In genomic region chr2:28456616-28457015, GRCm38 (mm10) we compare ENCODE assay signal across 27 mouse cellular contexts. TPM values are rescaled to one million over a fixed set of nuclear protein-coding genes. Genes with fewer than 3 reads are reported as not detected.
DNase-seq lines count a peak whose midpoint lies in the region; ATAC-seq and TF ChIP-seq lines count a peak whose summit lies in the region.
"Had no signal": no experiment of that assay in that cellular context is flagged by ENCODE, and none has a peak within 500 bp of the region (broad histone marks: within the 10 kb centered on the region; RNA-seq: fewer than 3 reads in every experiment).

No protein-coding gene starts in this region.

- no peaks in the 10 kb centered on the region for H3K27me3 ChIP-seq in forebrain, postnatal 0 days (ENCODE audit: insufficient read depth, low read length)
- no peaks in the 10 kb centered on the region for H3K27me3 ChIP-seq in forebrain, embryonic 12.5 days
- H3K27me3 ChIP-seq in heart, embryonic 11.5 days (ENCODE audit: control insufficient read depth, insufficient read depth, low read length): no peaks in the 10 kb centered on the region
- H3K27me3 ChIP-seq: forebrain, embryonic 13.5 days; heart, embryonic 13.5 days; hindbrain, embryonic 15.5 days; intestine, embryonic 15.5 days had no signal

- H3K4me1 ChIP-seq in forebrain, postnatal 0 days (ENCODE audit: insufficient read depth): no peaks in the 10 kb centered on the region
- no peaks in the 10 kb centered on the region for H3K4me1 ChIP-seq in forebrain, embryonic 12.5 days
- no peaks in the 10 kb centered on the region for H3K4me1 ChIP-seq in heart, embryonic 11.5 days (ENCODE audit: control insufficient read depth, insufficient read depth, low read length)
- H3K4me1 ChIP-seq: forebrain, embryonic 13.5 days; heart, embryonic 13.5 days; hindbrain, embryonic 15.5 days; intestine, embryonic 15.5 days had no signal

- H3K36me3 ChIP-seq in forebrain, postnatal 0 days (ENCODE audit: insufficient read depth): peaks cover 14% of the 10 kb centered on the region
- peaks cover 27% of the 10 kb centered on the region for H3K36me3 ChIP-seq in forebrain, embryonic 12.5 days (replicated peaks)
- H3K36me3 ChIP-seq in heart, embryonic 11.5 days (ENCODE audit: control insufficient read depth, insufficient read depth, low read length): no peaks in the 10 kb centered on the region
- H3K36me3 ChIP-seq: intestine, embryonic 15.5 days had no signal

- ATAC-seq in forebrain, postnatal 0 days: no peak
- no peak for ATAC-seq in forebrain, embryonic 12.5 days (ENCODE audit: low FRiP score)
- no peak for ATAC-seq in heart, embryonic 11.5 days (replicated peaks; ENCODE audit: insufficient number of reproducible peaks, low FRiP score, low TSS enrichment)
- ATAC-seq: activated CD4-positive, CD25-positive, alpha-beta regulatory T cell, adult 4 months; forebrain, embryonic 13.5 days; intestine, embryonic 15.5 days had no signal

- intact Hi-C loops in left cerebral cortex, postnatal 4 days (cut with DNase I): no loop called here

- no peak overlapping the region for H3K4me2 ChIP-seq in forebrain, postnatal 0 days (ENCODE audit: low read depth)
- H3K4me2 ChIP-seq in forebrain, embryonic 12.5 days: no peak overlapping the region
- H3K4me2 ChIP-seq in heart, embryonic 11.5 days: no peak overlapping the region
- H3K4me2 ChIP-seq: forebrain, embryonic 13.5 days; heart, embryonic 13.5 days; hindbrain, embryonic 15.5 days; intestine, embryonic 15.5 days had no signal

- no peak overlapping the region for H3K9ac ChIP-seq in forebrain, postnatal 0 days
- no peak overlapping the region for H3K9ac ChIP-seq in forebrain, embryonic 12.5 days
- H3K9ac ChIP-seq in heart, embryonic 11.5 days (ENCODE audit: low read depth, low read length): no peak overlapping the region
- H3K9ac ChIP-seq: forebrain, embryonic 13.5 days; heart, embryonic 13.5 days; hindbrain, embryonic 15.5 days; intestine, embryonic 15.5 days had no signal

- H3K9me3 ChIP-seq in forebrain, postnatal 0 days (ENCODE audit: low read length): no peaks in the 10 kb centered on the region
- H3K9me3 ChIP-seq in forebrain, embryonic 12.5 days: no peaks in the 10 kb centered on the region
- H3K9me3 ChIP-seq in heart, embryonic 11.5 days (replicated peaks; ENCODE audit: control insufficient read depth, low read length): no peaks in the 10 kb centered on the region
- H3K9me3 ChIP-seq: forebrain, embryonic 13.5 days; heart, embryonic 13.5 days; hindbrain, embryonic 15.5 days; intestine, embryonic 15.5 days had no signal

- TF ChIP-seq POLR2A in brain, embryonic 14.5 days (IDR thresholded peaks at IDR 0.05; ENCODE audit: borderline replicate concordance, extremely low read depth, insufficient read depth, insufficient read length, poor library complexity, severe bottlenecking): no peak

- no peak overlapping the region for H3K4me3 ChIP-seq in forebrain, postnatal 0 days (ENCODE audit: low read depth, low read length)
- no peak overlapping the region for H3K4me3 ChIP-seq in forebrain, embryonic 12.5 days (replicated peaks)
- H3K4me3 ChIP-seq in heart, embryonic 11.5 days (ENCODE audit: low read depth, low read length): no peak overlapping the region
- H3K4me3 ChIP-seq: forebrain, embryonic 13.5 days; heart, embryonic 13.5 days; hindbrain, embryonic 15.5 days; intestine, embryonic 15.5 days had no signal

- H3K27ac ChIP-seq in forebrain, postnatal 0 days (ENCODE audit: low read depth, low read length): no peak overlapping the region
- H3K27ac ChIP-seq in forebrain, embryonic 12.5 days: no peak overlapping the region
- no peak overlapping the region for H3K27ac ChIP-seq in heart, embryonic 11.5 days (ENCODE audit: low read depth, low read length)
- H3K27ac ChIP-seq: forebrain, embryonic 13.5 days; heart, embryonic 13.5 days; hindbrain, embryonic 15.5 days; intestine, embryonic 15.5 days had no signal

- TF ChIP-seq CTCF in forebrain, postnatal 0 days (IDR thresholded peaks at IDR 0.05; ENCODE audit: low read depth): no peak
- no peak for TF ChIP-seq CTCF in brain, embryonic 14.5 days (IDR thresholded peaks at IDR 0.05; ENCODE audit: borderline replicate concordance, extremely low read depth, insufficient read depth, insufficient read length)

- peak; percentile 84 to 87 for DNase-seq in cerebellum, postnatal 14 days
- DNase-seq in cerebellum, adult 9-10 months: no peak
- DNase-seq in forebrain, postnatal 0 days: peak; percentile 30
- DNase-seq in left cerebral cortex, postnatal 4 days: peak; percentile 72
- DNase-seq in left cerebral cortex, adult 9 months (ENCODE audit: low spot score in 2 of 2): no peak
- peak; percentile 43 for DNase-seq in brain, embryonic 14.5 days (ENCODE audit: low read depth)
- DNase-seq: adrenal gland, adult 8-10 months; adrenal gland, postnatal 25 days; B cell, adult 2 months; cerebellum, adult 11 months; gastrocnemius, postnatal 25 days; heart, adult 18-20 months; heart, postnatal 14 days; heart, postnatal 4 days; kidney, adult 11 months; kidney, adult 8-10 months had no signal

- 31% methylated on average over 1 of the region's 1 CpGs for WGBS in forebrain, postnatal 0 days
- 79% methylated on average over 1 of the region's 1 CpGs for WGBS in forebrain, embryonic 12.5 days
- 64% methylated on average over 1 of the region's 1 CpGs for WGBS in heart, embryonic 11.5 days (ENCODE audit: insufficient replicate concordance)

RNA-seq across cellular contexts. Expression of gene 1700007K13Rik, which starts 9.5 kb away (rescaled TPM):
- total RNA-seq in forebrain, postnatal 0 days (2014; rRNA removed): 5.2 and 5.4 TPM in 2 replicates
- polyA plus RNA-seq in forebrain, postnatal 0 days (2015; fragmentation: Nextera tagmentation; extraction: Ambion mirVana): 5.2 and 8.5 TPM in 2 replicates
- polyA plus RNA-seq in forebrain, embryonic 12.5 days (2016; fragmentation: Nextera tagmentation; extraction: Ambion mirVana): 1.3 and 2.3 TPM in 2 replicates
- total RNA-seq in left cerebral cortex, postnatal 4 days (2021): 1 to 10 TPM; 2.1 to 2.6 TPM
- 1.3 and 2.1 TPM in 2 replicates for polyA plus RNA-seq in brain, embryonic 14.5 days (2012; rRNA removed)
- 0.40 TPM in 1 of 2 replicates, not detected in the other for polyA plus RNA-seq in heart, embryonic 11.5 days (2014; fragmentation: Nextera tagmentation; extraction: Ambion mirVana)
- total RNA-seq: gastrocnemius, adult 8-10 months; gastrocnemius, postnatal 25 days; heart, postnatal 14 days; heart, postnatal 4 days; MEL had no signal
- polyA plus RNA-seq: intestine, embryonic 15.5 days had no signal

RNA-seq across cellular contexts. Expression of gene Ppp1r26, which starts 10.0 kb away (rescaled TPM):
- 35.6 and 60.8 TPM in 2 replicates for total RNA-seq in forebrain, postnatal 0 days (2014; rRNA removed)
- 5.0 and 11.7 TPM in 2 replicates for polyA plus RNA-seq in forebrain, postnatal 0 days (2015; fragmentation: Nextera tagmentation; extraction: Ambion mirVana)
- polyA plus RNA-seq in forebrain, embryonic 12.5 days (2016; fragmentation: Nextera tagmentation; extraction: Ambion mirVana): 9.2 and 9.6 TPM in 2 replicates
- 10 to 100 TPM; 35.8 to 36.2 TPM for total RNA-seq in left cerebral cortex, postnatal 4 days (2021)
- polyA plus RNA-seq in brain, embryonic 14.5 days (2012; rRNA removed): 18.9 and 28.3 TPM in 2 replicates
- 2.3 and 3.1 TPM in 2 replicates for polyA plus RNA-seq in heart, embryonic 11.5 days (2014; fragmentation: Nextera tagmentation; extraction: Ambion mirVana)
- total RNA-seq: MEL had no signal

RNA-seq across cellular contexts. Expression of gene Mrps2, which starts 11.2 kb away (rescaled TPM):
- 25.4 and 33.4 TPM in 2 replicates for total RNA-seq in forebrain, postnatal 0 days (2014; rRNA removed)
- 39.8 and 42.6 TPM in 2 replicates for polyA plus RNA-seq in forebrain, postnatal 0 days (2015; fragmentation: Nextera tagmentation; extraction: Ambion mirVana)
- 58.0 and 58.1 TPM in 2 replicates for polyA plus RNA-seq in forebrain, embryonic 12.5 days (2016; fragmentation: Nextera tagmentation; extraction: Ambion mirVana)
- total RNA-seq in left cerebral cortex, postnatal 4 days (2021): 10 to 100 TPM; 38.5 to 39.2 TPM
- polyA plus RNA-seq in brain, embryonic 14.5 days (2012; rRNA removed): 50.3 and 61.5 TPM in 2 replicates
- 60.6 and 63.9 TPM in 2 replicates for polyA plus RNA-seq in heart, embryonic 11.5 days (2014; fragmentation: Nextera tagmentation; extraction: Ambion mirVana)

RNA-seq across cellular contexts. Expression of gene Gbgt1, which starts 40.1 kb away (rescaled TPM):
- 1.5 and 4.9 TPM in 2 replicates for total RNA-seq in forebrain, postnatal 0 days (2014; rRNA removed)
- 0.47 and 0.54 TPM in 2 replicates for polyA plus RNA-seq in forebrain, postnatal 0 days (2015; fragmentation: Nextera tagmentation; extraction: Ambion mirVana)
- 0.32 TPM in 2 replicates for polyA plus RNA-seq in forebrain, embryonic 12.5 days (2016; fragmentation: Nextera tagmentation; extraction: Ambion mirVana)
- 1 to 10 TPM; 2.5 to 2.6 TPM for total RNA-seq in left cerebral cortex, postnatal 4 days (2021)
- polyA plus RNA-seq in brain, embryonic 14.5 days (2012; rRNA removed): 0.91 and 1.8 TPM in 2 replicates
- polyA plus RNA-seq in heart, embryonic 11.5 days (2014; fragmentation: Nextera tagmentation; extraction: Ambion mirVana): 0.17 and 0.27 TPM in 2 replicates
- total RNA-seq: MEL had no signal
- polyA plus RNA-seq: activated CD4-positive, CD25-positive, alpha-beta regulatory T cell, adult 4 months; embryonic facial prominence, embryonic 11.5 days; forebrain, embryonic 13.5 days had no signal

RNA-seq across cellular contexts. Expression of gene Gm10134, which starts 49.3 kb away (rescaled TPM):
- total RNA-seq in forebrain, postnatal 0 days (2014; rRNA removed): not detected in 2 replicates
- polyA plus RNA-seq in forebrain, postnatal 0 days (2015; fragmentation: Nextera tagmentation; extraction: Ambion mirVana): 1.8 and 2.3 TPM in 2 replicates
- 0.61 and 0.64 TPM in 2 replicates for polyA plus RNA-seq in forebrain, embryonic 12.5 days (2016; fragmentation: Nextera tagmentation; extraction: Ambion mirVana)
- total RNA-seq in left cerebral cortex, postnatal 4 days (2021): not detected
- polyA plus RNA-seq in brain, embryonic 14.5 days (2012; rRNA removed): 0.37 TPM in 1 of 2 replicates, not detected in the other
- not detected in 2 replicates for polyA plus RNA-seq in heart, embryonic 11.5 days (2014; fragmentation: Nextera tagmentation; extraction: Ambion mirVana)
- total RNA-seq: MEL had no signal
- polyA plus RNA-seq: activated CD4-positive, CD25-positive, alpha-beta regulatory T cell, adult 4 months; cerebellum, adult 2 months; embryonic facial prominence, embryonic 11.5 days had no signal

Comparison
In these comparisons a context has a peak if more than half of its experiments do, and no peak if none do; other contexts are left out.
1. DNase-seq: peak in cerebellum, postnatal 14 days (2 of 2), forebrain, postnatal 0 days (single experiment), left cerebral cortex, postnatal 4 days (single experiment) and brain, embryonic 14.5 days (single experiment); none in cerebellum, adult 9-10 months (single experiment) and left cerebral cortex, adult 9 months (0 of 2).